In the genomic region with DNA sequence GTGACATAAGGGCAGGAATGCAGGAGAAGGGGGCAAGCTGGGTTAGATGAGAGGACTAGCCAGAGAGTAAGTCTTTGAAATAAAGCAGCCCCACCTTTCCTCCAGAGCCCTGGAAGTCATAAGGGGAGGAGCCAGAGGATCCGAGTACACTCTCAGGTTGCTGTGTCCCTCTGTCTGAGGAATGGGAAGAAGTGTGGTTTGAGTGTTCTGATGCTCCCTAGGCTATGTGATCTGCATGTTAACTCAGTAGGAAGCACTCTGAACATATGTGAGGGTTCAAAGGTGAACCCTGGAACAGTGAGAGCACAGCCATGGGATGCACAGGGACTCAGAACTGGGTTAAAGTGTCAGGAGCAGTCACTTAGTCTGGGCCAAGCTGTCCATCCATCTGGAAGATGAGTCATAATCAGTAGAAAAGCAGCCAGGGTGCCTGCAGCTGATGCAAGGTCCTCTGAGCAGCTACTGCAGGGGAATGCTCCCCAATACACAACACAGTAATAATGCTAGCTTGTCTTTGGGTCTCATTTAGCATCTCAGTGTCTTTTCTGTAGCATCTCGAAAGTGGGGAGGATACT, we compare ENCODE assay signal across 11 mouse cellular contexts. TPM values are rescaled to one million over a fixed set of nuclear protein-coding genes. Genes with fewer than 3 reads are reported as not detected.
DNase-seq lines count a peak whose midpoint lies in the region; ATAC-seq and TF ChIP-seq lines count a peak whose summit lies in the region.
"Had no signal": no experiment of that assay in that cellular context is flagged by ENCODE, and none has a peak within 500 bp of the region (broad histone marks: within the 10 kb centered on the region; RNA-seq: fewer than 3 reads in every experiment).

No protein-coding gene starts in this region.

- no peaks in the 10 kb centered on the region for H3K27me3 ChIP-seq in heart, embryonic 13.5 days (replicated peaks)
- H3K27me3 ChIP-seq in lung, postnatal 0 days (replicated peaks; ENCODE audit: insufficient read depth, low read length): no peaks in the 10 kb centered on the region
- H3K27me3 ChIP-seq: hindbrain, embryonic 15.5 days had no signal

- peaks cover 26% of the 10 kb centered on the region for H3K4me1 ChIP-seq in heart, embryonic 13.5 days
- peaks cover 5% of the 10 kb centered on the region; the same call in 1 of the 2 replicates for H3K4me1 ChIP-seq in brown adipose tissue, adult 24 weeks (ENCODE audit: control insufficient read depth, insufficient read depth, insufficient read length, low read length)
- H3K4me1 ChIP-seq in lung, postnatal 0 days (ENCODE audit: insufficient read depth, low read depth, low read length): peaks cover 17% of the 10 kb centered on the region

- intact Hi-C loops in heart, postnatal 25 days (cut with DNase I): loop anchor here (2.0 kb wide), 1 partner anchor 103 kb away; no protein-coding TSS in a partner anchor

- 0 out of 2 replicates have a peak overlapping the region, but pooled peaks have one; percentile 83 for H3K9ac ChIP-seq in heart, embryonic 13.5 days
- 0 out of 2 replicates have a peak overlapping the region, but pooled peaks have one; percentile 16 for H3K9ac ChIP-seq in lung, postnatal 0 days (replicated peaks; ENCODE audit: low read depth)
- H3K9ac ChIP-seq: hindbrain, embryonic 15.5 days had no signal

- 63% methylated on average over 2 of the region's 2 CpGs for WGBS in heart, embryonic 13.5 days
- WGBS in lung, postnatal 0 days: 49% methylated on average over 2 of the region's 2 CpGs

- H3K4me2 ChIP-seq in heart, embryonic 13.5 days: peak overlapping the region; percentile 76
- H3K4me2 ChIP-seq in lung, postnatal 0 days (replicated peaks; ENCODE audit: low read depth, low read length): peak overlapping the region; percentile 67

- no peak for TF ChIP-seq CTCF in lung, postnatal 0 days (IDR thresholded peaks at IDR 0.05)

- TF ChIP-seq EP300 in lung, postnatal 0 days (IDR thresholded peaks at IDR 0.05): peak; percentile 45

- H3K9me3 ChIP-seq in heart, embryonic 13.5 days: no peaks in the 10 kb centered on the region
- no peaks in the 10 kb centered on the region for H3K9me3 ChIP-seq in lung, postnatal 0 days (ENCODE audit: low read length)
- H3K9me3 ChIP-seq: hindbrain, embryonic 15.5 days had no signal

- DNase-seq in heart, postnatal 25 days (ENCODE audit: low spot score): no peak
- DNase-seq in Muller cell, postnatal 12 days (ENCODE audit: inconsistent ontology term): peak; percentile 19
- DNase-seq in lung, postnatal 0 days (ENCODE audit: low spot score): peak; percentile 45
- DNase-seq in urinary bladder, postnatal 25 days (ENCODE audit: low spot score): no peak
- DNase-seq in testis, postnatal 10 days (ENCODE audit: low spot score): no peak
- DNase-seq: cerebellum, postnatal 25 days; right cerebral cortex, postnatal 14 days had no signal

- ATAC-seq in heart, embryonic 13.5 days (ENCODE audit: extremely low read depth, insufficient number of reproducible peaks, low FRiP score, low TSS enrichment): no peak
- ATAC-seq in lung, postnatal 0 days: peak; percentile 27

- no peak overlapping the region for H3K4me3 ChIP-seq in heart, embryonic 13.5 days
- H3K4me3 ChIP-seq in brown adipose tissue, adult 24 weeks (ENCODE audit: insufficient read depth, low read depth, low read length): peak overlapping the region; percentile 59
- no peak overlapping the region for H3K4me3 ChIP-seq in lung, postnatal 0 days (ENCODE audit: low read depth, low read length)
- H3K4me3 ChIP-seq: hindbrain, embryonic 15.5 days had no signal

- H3K27ac ChIP-seq in heart, embryonic 13.5 days (replicated peaks): no peak overlapping the region; the same call in 1 of the 2 replicates
- peak overlapping the region; percentile 78 for H3K27ac ChIP-seq in brown adipose tissue, adult 24 weeks (replicated peaks; ENCODE audit: low read depth, low read length)
- H3K27ac ChIP-seq in lung, postnatal 0 days (ENCODE audit: low read length): peak overlapping the region; percentile 93

- H3K36me3 ChIP-seq in heart, embryonic 13.5 days: peaks cover 23% of the 10 kb centered on the region
- peaks cover 10% of the 10 kb centered on the region for H3K36me3 ChIP-seq in lung, postnatal 0 days (ENCODE audit: insufficient read depth, low read length)
- H3K36me3 ChIP-seq: hindbrain, embryonic 15.5 days had no signal

RNA-seq across cellular contexts. Expression of a gene that starts 2.5 kb away (rescaled TPM):
- polyA plus RNA-seq in heart, embryonic 13.5 days (2015; fragmentation: Nextera tagmentation; extraction: Ambion mirVana): 7.8 and 8.2 TPM in 2 replicates
- total RNA-seq in heart, postnatal 25 days (2021): 1 to 10 TPM; 9.0 to 9.8 TPM
- polyA plus RNA-seq in brown adipose tissue, adult 24 weeks (2012; ENCODE audit: insufficient read depth, insufficient read length, missing spikeins): 6.1 and 9.8 TPM in 2 replicates
- 75.2 and 83.1 TPM in 2 replicates for polyA plus RNA-seq in lung, postnatal 0 days (2015; fragmentation: Nextera tagmentation; extraction: Ambion mirVana)

RNA-seq across cellular contexts. Expression of a gene that starts 21.6 kb away (rescaled TPM):
- 0.65 and 0.78 TPM in 2 replicates for polyA plus RNA-seq in heart, embryonic 13.5 days (2015; fragmentation: Nextera tagmentation; extraction: Ambion mirVana)
- total RNA-seq in heart, postnatal 25 days (2021): under 1 TPM in 1 of 2 experiments, not detected in 1; 0.20 TPM
- not detected in 2 replicates for polyA plus RNA-seq in brown adipose tissue, adult 24 weeks (2012; ENCODE audit: insufficient read depth, insufficient read length, missing spikeins)
- polyA plus RNA-seq in lung, postnatal 0 days (2015; fragmentation: Nextera tagmentation; extraction: Ambion mirVana): 1.9 and 3.1 TPM in 2 replicates
- total RNA-seq: left cerebral cortex, adult 8-10 months had no signal

RNA-seq across cellular contexts. Expression of a gene that starts 40.6 kb away (rescaled TPM):
- 18.0 and 22.7 TPM in 2 replicates for polyA plus RNA-seq in heart, embryonic 13.5 days (2015; fragmentation: Nextera tagmentation; extraction: Ambion mirVana)
- total RNA-seq in heart, postnatal 25 days (2021): 10 to 100 TPM; 32.7 to 37.4 TPM
- 1.2 and 2.9 TPM in 2 replicates for polyA plus RNA-seq in brown adipose tissue, adult 24 weeks (2012; ENCODE audit: insufficient read depth, insufficient read length, missing spikeins)
- 232 and 253 TPM in 2 replicates for polyA plus RNA-seq in lung, postnatal 0 days (2015; fragmentation: Nextera tagmentation; extraction: Ambion mirVana)

Comparison
In these comparisons a context has a peak if more than half of its experiments do, and no peak if none do; other contexts are left out.
1. DNase-seq: peak in Muller cell, postnatal 12 days (single experiment) and lung, postnatal 0 days (single experiment); none in heart, postnatal 25 days (single experiment), urinary bladder, postnatal 25 days (single experiment) and testis, postnatal 10 days (single experiment).